Mouse (Mus musculus) lung, postnatal 0 days (tissue): Measurements from ENCODE around the gene Unc5c. TPM values are rescaled to one million over a fixed set of nuclear protein-coding genes. Genes with fewer than 3 reads are reported as not detected.

Source experiments
- ATAC-seq: fragments of 200-750 bp; cut with Nextera tagmentation; 2 replicates; pipeline ENCODE4 v1.8.0; 2017; ENCODE audit warnings: moderate library complexity
- DNase-seq: peaks from one replicate; pipeline ENCODE4 v3.0.0-alpha.2; 2016; ENCODE audit warnings: low spot score
- H3K27ac ChIP-seq: fragments of 300-500 bp; sonication (generic); 2 replicates; pipeline ENCODE4 v1.5.1; 2014; ENCODE audit warnings: antibody characterized with exemption, mild to moderate bottlenecking, low read length, mixed read lengths
- H3K27me3 ChIP-seq: fragments of 300-500 bp; sonication (generic); replicated peaks from 2 replicates; pipeline ENCODE4 v1.6.1; 2014; ENCODE audit warnings: low read length, mixed read lengths; ENCODE audit not compliant: insufficient read depth
- H3K36me3 ChIP-seq: fragments of 300-500 bp; sonication (generic); 2 replicates; pipeline ENCODE4 v1.6.1; 2014; ENCODE audit warnings: low read length, mixed read lengths; ENCODE audit not compliant: insufficient read depth
- H3K4me1 ChIP-seq: fragments of 300-500 bp; sonication (generic); 2 replicates; pipeline ENCODE4 v1.6.1; 2014; ENCODE audit warnings: antibody characterized with exemption, low read depth, low read length, mixed read lengths; ENCODE audit not compliant: insufficient read depth
- H3K4me2 ChIP-seq: fragments of 300-500 bp; sonication (generic); replicated peaks from 2 replicates; pipeline ENCODE4 v1.6.1; 2014; ENCODE audit warnings: low read depth, mild to moderate bottlenecking, low read length, moderate library complexity, mixed read lengths
- H3K4me3 ChIP-seq: fragments of 300-500 bp; sonication (generic); 2 replicates; pipeline ENCODE4 v1.5.1; 2014; ENCODE audit warnings: low read depth, low read length
- H3K9ac ChIP-seq: fragments of 300-500 bp; sonication (generic); replicated peaks from 2 replicates; pipeline ENCODE4 v1.6.1; 2014; ENCODE audit warnings: low read depth, mild to moderate bottlenecking
- H3K9me3 ChIP-seq: fragments of 300-500 bp; sonication (generic); 2 replicates; pipeline ENCODE4 v1.6.1; 2016; ENCODE audit warnings: low read length, mixed read lengths
- CTCF ChIP-seq: IDR thresholded peaks from 2 replicates; pipeline ENCODE4 v1.5.1; 2016; ENCODE audit warnings: antibody characterized with exemption, mild to moderate bottlenecking
- EP300 ChIP-seq: IDR thresholded peaks from 2 replicates; pipeline ENCODE4 v1.6.1; 2016; ENCODE audit warnings: antibody characterized with exemption, mild to moderate bottlenecking, control low read depth
- WGBS: fragments of 180-500 bp; shearing (Covaris S2); extraction: QIAGEN DNeasy Blood & Tissue Kit; methylation state at CpG from one replicate; pipeline ENCODE4 v1.1.7; 2014; 5-methylcytosine and 5-hydroxymethylcytosine counted together
- polyA plus RNA-seq: library from polyadenylated mRNA; unstranded; fragments of >200 nt; fragmentation: Nextera tagmentation; extraction: Ambion mirVana; gene quantifications from 2 replicates; pipeline ENCODE4 v1.2.1, GENCODE M21; 2015

Gene Unc5c
- polyA plus RNA-seq, 1 experiment from 2014 or later = 6.5 TPM

- ATAC-seq (no peak), DNase-seq (no peak)
- H3K4me1 ChIP-seq = no peaks in the 10 kb centered on the region
- WGBS = 84% methylated on average over 3 of the region's 3 CpGs
- no peak overlapping the region for H3K4me2 ChIP-seq
- no peaks in the 10 kb centered on the region for H3K27me3 ChIP-seq
- H3K4me3 ChIP-seq = no peak overlapping the region
- no peak overlapping the region for H3K27ac ChIP-seq
- H3K36me3 ChIP-seq = no peaks in the 10 kb centered on the region
- TF ChIP-seq EP300 (no peak), CTCF (no peak)
- no peaks in the 10 kb centered on the region for H3K9me3 ChIP-seq
- no peak overlapping the region for H3K9ac ChIP-seq
Observed at GRCm38 (mm10) chr3:141650658-141651057, 185.6 kb downstream of the Unc5c start.

- Histone ChIP-seq H3K27me3 (no peaks in the 10 kb centered on the region), H3K27ac (no peak overlapping the region), H3K36me3 (no peaks in the 10 kb centered on the region), H3K4me1 (no peaks in the 10 kb centered on the region), H3K9ac (no peak overlapping the region), H3K9me3 (no peaks in the 10 kb centered on the region), H3K4me3 (no peak overlapping the region), H3K4me2 (no peak overlapping the region)
- 71% methylated on average over 1 of the region's 1 CpGs for WGBS
- no peak for ATAC-seq
- TF ChIP-seq CTCF (no peak), EP300 (no peak)
- DNase-seq = peak; percentile 14
Observed at GRCm38 (mm10) chr3:141653915-141654314, 188.9 kb downstream of the Unc5c start.

- WGBS = 52% methylated on average over 3 of the region's 3 CpGs
- DNase-seq = no peak
- Histone ChIP-seq H3K9me3 (no peaks in the 10 kb centered on the region), H3K9ac (no peak overlapping the region), H3K4me1 (no peaks in the 10 kb centered on the region), H3K4me2 (no peak overlapping the region), H3K4me3 (no peak overlapping the region), H3K27ac (no peak overlapping the region), H3K36me3 (no peaks in the 10 kb centered on the region), H3K27me3 (no peaks in the 10 kb centered on the region)
- ATAC-seq = no peak
- TF ChIP-seq CTCF (no peak), EP300 (no peak)
Observed at GRCm38 (mm10) chr3:141659041-141659789, 194.2 kb downstream of the Unc5c start.

GRCm38 (mm10) chr3:141660065-141661062 is 195.3 kb downstream of the Unc5c start:
- ATAC-seq (peak; percentile 32; the same call in 1 of the 2 replicates), DNase-seq (peak; percentile 30)
- Histone ChIP-seq H3K9me3 (no peaks in the 10 kb centered on the region), H3K4me1 (no peaks in the 10 kb centered on the region), H3K4me2 (no peak overlapping the region), H3K9ac (no peak overlapping the region), H3K27me3 (no peaks in the 10 kb centered on the region), H3K36me3 (no peaks in the 10 kb centered on the region), H3K27ac (no peak overlapping the region), H3K4me3 (no peak overlapping the region)
- 28% methylated on average over 15 of the region's 15 CpGs for WGBS
- TF ChIP-seq CTCF = no peak
- TF ChIP-seq EP300 = no peak

- no peak for DNase-seq
- no peaks in the 10 kb centered on the region for H3K9me3 ChIP-seq
- no peak overlapping the region for H3K4me2 ChIP-seq
- H3K27me3 ChIP-seq = no peaks in the 10 kb centered on the region
- no peaks in the 10 kb centered on the region for H3K36me3 ChIP-seq
- H3K4me1 ChIP-seq = no peaks in the 10 kb centered on the region
- H3K27ac ChIP-seq = no peak overlapping the region
- ATAC-seq = no peak
- H3K4me3 ChIP-seq = no peak overlapping the region
- H3K9ac ChIP-seq = no peak overlapping the region
- WGBS = 48% methylated on average over 2 of the region's 2 CpGs
- TF ChIP-seq CTCF = no peak
- no peak for TF ChIP-seq EP300
Observed at GRCm38 (mm10) chr3:141689113-141689512, 224.1 kb downstream of the Unc5c start.

GRCm38 (mm10) chr3:141690676-141691075 is 225.7 kb downstream of the Unc5c start:
- TF ChIP-seq CTCF (no peak), EP300 (no peak)
- no peaks in the 10 kb centered on the region for H3K9me3 ChIP-seq
- H3K4me1 ChIP-seq = no peaks in the 10 kb centered on the region
- no peaks in the 10 kb centered on the region for H3K36me3 ChIP-seq
- no peak overlapping the region for H3K9ac ChIP-seq
- ATAC-seq (no peak), DNase-seq (no peak)
- H3K4me2 ChIP-seq = no peak overlapping the region
- H3K4me3 ChIP-seq = no peak overlapping the region
- 76% methylated on average over 1 of the region's 1 CpGs for WGBS
- no peak overlapping the region for H3K27ac ChIP-seq
- H3K27me3 ChIP-seq = no peaks in the 10 kb centered on the region
